Mouse (Mus musculus): ENCODE results near the gene Ankrd26. TPM values are rescaled to one million over a fixed set of nuclear protein-coding genes. Genes with fewer than 3 reads are reported as not detected.

The Ankrd26 gene
- polyA plus RNA-seq, 1 experiment from 2014 or later, result 19.4 TPM

- peak overlapping the region; percentile 66 for H3K4me3 ChIP-seq (replicated peaks)
- H3K9me3 ChIP-seq (replicated peaks), result no peaks in the 10 kb centered on the region
- peak overlapping the region; percentile 80 for H3K9ac ChIP-seq (replicated peaks)
- 15% methylated on average over 10 of the region's 10 CpGs for WGBS
- peak; percentile 22; the same call in 1 of the 2 replicates for ATAC-seq (ENCODE audit: low FRiP score)
- H3K4me2 ChIP-seq, result peak overlapping the region; percentile 64
- H3K36me3 ChIP-seq, result peaks cover 8% of the 10 kb centered on the region
- H3K27ac ChIP-seq (replicated peaks), result peak overlapping the region; percentile 90
- H3K4me1 ChIP-seq, result peaks cover 21% of the 10 kb centered on the region
- H3K27me3 ChIP-seq (replicated peaks), result peaks cover 4% of the 10 kb centered on the region; the same call in 1 of the 2 replicates
Measured at GRCm38 (mm10) chr6:118477875-118478785, 83.9 kb downstream of the Ankrd26 start.

- Histone ChIP-seq H3K4me2 (no peak overlapping the region), H3K27ac (replicated peaks) (no peak overlapping the region), H3K9me3 (replicated peaks) (no peaks in the 10 kb centered on the region), H3K27me3 (replicated peaks) (no peaks in the 10 kb centered on the region), H3K9ac (replicated peaks) (no peak overlapping the region), H3K4me3 (replicated peaks) (no peak overlapping the region), H3K4me1 (no peaks in the 10 kb centered on the region), H3K36me3 (peaks cover 47% of the 10 kb centered on the region)
- ATAC-seq (ENCODE audit: low FRiP score), result no peak
- WGBS, result 80% methylated on average over 15 of the region's 15 CpGs
Measured at GRCm38 (mm10) chr6:118462069-118462705, 99.8 kb downstream of the Ankrd26 start.

- 95% methylated on average over 1 of the region's 1 CpGs for WGBS
- Histone ChIP-seq H3K9me3 (replicated peaks) (no peaks in the 10 kb centered on the region), H3K27ac (replicated peaks) (no peak overlapping the region), H3K4me2 (no peak overlapping the region), H3K27me3 (replicated peaks) (no peaks in the 10 kb centered on the region), H3K4me1 (peaks cover 24% of the 10 kb centered on the region), H3K4me3 (replicated peaks) (no peak overlapping the region), H3K9ac (replicated peaks) (no peak overlapping the region), H3K36me3 (peaks cover 13% of the 10 kb centered on the region)
- no peak for ATAC-seq (ENCODE audit: low FRiP score)
Measured at GRCm38 (mm10) chr6:118457726-118458125, 104.3 kb downstream of the Ankrd26 start.

DNA sequence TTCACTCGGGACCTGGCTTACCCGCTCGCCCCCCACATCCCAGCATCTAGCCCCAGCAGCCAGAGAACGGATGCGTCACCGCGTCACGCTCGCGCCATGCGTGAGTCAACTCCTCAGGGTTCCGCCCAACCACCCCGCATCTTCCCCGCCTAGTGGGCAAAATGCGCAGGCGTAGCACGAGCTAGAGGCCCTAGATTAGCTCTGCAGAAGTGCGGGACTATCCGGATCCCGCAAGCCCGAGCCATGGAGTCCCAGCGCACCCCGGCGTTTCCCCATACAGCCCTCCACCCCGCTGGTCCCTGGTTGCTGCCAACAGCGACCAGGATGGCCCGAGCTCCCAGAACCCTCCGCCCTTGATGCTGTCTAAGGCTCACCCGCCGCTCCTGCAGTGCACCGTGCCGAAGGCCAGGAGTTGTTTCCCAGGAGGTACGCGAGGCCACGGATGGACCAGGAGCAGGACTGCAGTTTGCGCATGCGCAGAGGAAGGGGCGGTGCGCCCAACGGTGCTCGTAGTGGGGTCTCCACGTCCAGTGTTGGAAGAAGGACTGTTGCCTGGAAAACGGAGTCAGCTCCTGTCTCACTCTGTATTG is 106.9 kb downstream of the Ankrd26 start, which contains the start of gene Zfp248:
Zfp248 (minus strand) TSS at position 487 of the 590 bp plus-strand sequence.
- whole genome bisulfite sequencing, result under 1% methylated on average over 43 of the region's 43 CpGs
- no peaks in the 10 kb centered on the region for H3K27me3 ChIP-seq (replicated peaks)
- H3K9ac ChIP-seq (replicated peaks), result peak within 1 kb of the TSS; percentile 90
- H3K4me3 ChIP-seq (replicated peaks), result peak within 1 kb of the TSS; percentile 79
- peak within 1 kb of the TSS; percentile 68 for H3K4me2 ChIP-seq
- H3K27ac ChIP-seq (replicated peaks), result peak within 1 kb of the TSS; percentile 99
- peaks cover 29% of the 10 kb centered on the region for H3K4me1 ChIP-seq
- no peaks in the 10 kb centered on the region for H3K9me3 ChIP-seq (replicated peaks)
- peak; percentile 99 for ATAC-seq (ENCODE audit: low FRiP score)
- H3K36me3 ChIP-seq, result peaks cover 9% of the 10 kb centered on the region; the same call in 1 of the 2 replicates

DNA sequence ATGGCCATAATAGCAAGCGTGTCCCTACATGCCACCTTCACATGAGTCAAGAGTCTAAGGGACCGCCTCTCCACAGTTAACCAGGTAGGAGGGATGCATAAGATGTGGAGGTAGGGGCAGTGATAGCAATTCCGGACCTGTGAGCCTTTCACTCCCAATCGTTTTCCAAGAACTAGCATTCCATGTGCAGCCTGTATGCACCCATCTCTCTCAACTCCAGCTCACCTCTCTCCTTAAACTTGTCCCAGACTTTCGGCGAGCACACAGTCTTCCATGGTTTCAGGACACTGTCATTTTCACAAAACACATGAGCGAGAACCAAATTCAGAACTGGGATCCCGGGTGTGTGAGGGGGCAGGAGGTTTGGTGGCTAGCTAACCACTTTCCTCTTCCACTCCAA is 107.6 kb downstream of the Ankrd26 start:
- ATAC-seq (ENCODE audit: low FRiP score), result no peak
- H3K4me2 ChIP-seq, result peak overlapping the region; percentile 68
- peaks cover 29% of the 10 kb centered on the region for H3K4me1 ChIP-seq
- peak overlapping the region; percentile 99 for H3K27ac ChIP-seq (replicated peaks)
- peak overlapping the region; percentile 90 for H3K9ac ChIP-seq (replicated peaks)
- 47% methylated on average over 8 of the region's 8 CpGs for WGBS
- H3K4me3 ChIP-seq (replicated peaks), result peak overlapping the region; percentile 79
- H3K9me3 ChIP-seq (replicated peaks), result no peaks in the 10 kb centered on the region
- no peaks in the 10 kb centered on the region for H3K27me3 ChIP-seq (replicated peaks)
- H3K36me3 ChIP-seq, result peaks cover 9% of the 10 kb centered on the region; the same call in 1 of the 2 replicates

Other genes starting within 250 kb of the Ankrd26 start
- gene Bms1, start 142.8 kb downstream of the Ankrd26 start, polyA plus RNA-seq (2015; fragmentation: Nextera tagmentation; extraction: Ambion mirVana), result 18.4 and 24.0 TPM in 2 replicates
- gene Zfp248, start 106.7 kb downstream of the Ankrd26 start, polyA plus RNA-seq (2015; fragmentation: Nextera tagmentation; extraction: Ambion mirVana), result 17.5 and 19.1 TPM in 2 replicates
- gene Zfp9, start 82.9 kb downstream of the Ankrd26 start, polyA plus RNA-seq (2015; fragmentation: Nextera tagmentation; extraction: Ambion mirVana), result 10.4 and 12.5 TPM in 2 replicates

All from neural tube, embryonic 15.5 days (tissue).